Mouse (Mus musculus): ENCODE results near the gene Hist1h2bb. TPM values are rescaled to one million over a fixed set of nuclear protein-coding genes. Genes with fewer than 3 reads are reported as not detected.

The Hist1h2bb gene
- polyA plus RNA-seq (2012; rRNA removed): 3.8 and 4.6 TPM in 2 replicates

DNA sequence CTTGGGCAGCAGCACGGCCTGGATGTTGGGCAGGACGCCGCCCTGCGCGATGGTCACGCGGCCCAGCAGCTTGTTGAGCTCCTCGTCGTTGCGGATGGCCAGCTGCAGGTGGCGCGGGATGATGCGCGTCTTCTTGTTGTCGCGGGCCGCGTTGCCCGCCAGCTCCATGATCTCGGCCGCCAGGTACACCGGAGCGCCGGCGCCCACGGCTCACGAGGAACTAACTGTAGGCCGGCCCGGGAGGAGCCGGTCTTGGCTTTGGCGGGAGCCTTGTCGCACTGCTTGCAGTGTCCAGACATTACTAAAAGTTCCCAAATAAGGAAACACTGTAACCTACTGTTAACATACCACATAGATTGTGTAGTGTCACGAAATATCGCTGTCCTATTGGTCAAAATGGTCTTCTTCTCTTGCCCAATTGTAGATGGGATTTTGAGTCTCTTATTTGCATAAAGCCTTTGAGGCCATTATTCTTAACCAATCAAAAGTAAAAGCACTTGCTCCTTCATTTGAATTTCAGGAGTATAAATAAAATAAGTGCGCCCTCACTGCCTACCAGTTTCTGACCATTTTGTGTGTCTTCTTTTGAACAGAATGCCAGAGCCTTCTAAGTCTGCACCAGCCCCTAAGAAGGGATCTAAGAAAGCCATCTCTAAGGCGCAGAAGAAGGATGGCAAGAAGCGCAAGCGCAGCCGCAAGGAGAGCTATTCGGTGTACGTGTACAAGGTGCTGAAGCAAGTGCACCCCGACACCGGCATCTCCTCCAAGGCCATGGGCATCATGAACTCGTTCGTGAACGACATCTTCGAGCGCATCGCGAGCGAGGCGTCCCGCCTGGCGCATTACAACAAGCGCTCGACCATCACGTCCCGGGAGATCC, at the start of gene Hist1h2bb:
Hist1h2bb (plus strand) TSS at position 534 of the 880 bp plus-strand sequence.

DNA sequence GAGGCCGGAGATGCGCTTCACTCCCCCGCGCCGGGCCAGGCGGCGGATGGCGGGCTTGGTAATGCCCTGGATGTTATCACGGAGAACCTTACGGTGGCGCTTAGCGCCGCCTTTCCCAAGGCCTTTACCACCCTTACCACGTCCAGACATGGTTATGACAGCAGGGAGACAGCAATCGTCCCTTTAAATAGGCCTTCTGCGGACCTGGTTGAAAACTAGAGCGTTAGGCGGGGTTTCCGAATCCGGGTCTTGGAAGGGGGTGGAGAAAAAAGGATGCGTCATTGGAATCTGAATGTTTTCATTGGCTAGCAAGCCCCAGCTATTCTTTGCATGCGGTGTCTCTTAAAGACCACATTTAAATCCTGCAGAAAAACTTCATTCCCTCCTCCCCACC, 48.2 kb upstream of the Hist1h2bb start, which contains the start of gene Hist1h4c:
Hist1h4c (minus strand) TSS at position 155 of the 394 bp plus-strand sequence.

DNA sequence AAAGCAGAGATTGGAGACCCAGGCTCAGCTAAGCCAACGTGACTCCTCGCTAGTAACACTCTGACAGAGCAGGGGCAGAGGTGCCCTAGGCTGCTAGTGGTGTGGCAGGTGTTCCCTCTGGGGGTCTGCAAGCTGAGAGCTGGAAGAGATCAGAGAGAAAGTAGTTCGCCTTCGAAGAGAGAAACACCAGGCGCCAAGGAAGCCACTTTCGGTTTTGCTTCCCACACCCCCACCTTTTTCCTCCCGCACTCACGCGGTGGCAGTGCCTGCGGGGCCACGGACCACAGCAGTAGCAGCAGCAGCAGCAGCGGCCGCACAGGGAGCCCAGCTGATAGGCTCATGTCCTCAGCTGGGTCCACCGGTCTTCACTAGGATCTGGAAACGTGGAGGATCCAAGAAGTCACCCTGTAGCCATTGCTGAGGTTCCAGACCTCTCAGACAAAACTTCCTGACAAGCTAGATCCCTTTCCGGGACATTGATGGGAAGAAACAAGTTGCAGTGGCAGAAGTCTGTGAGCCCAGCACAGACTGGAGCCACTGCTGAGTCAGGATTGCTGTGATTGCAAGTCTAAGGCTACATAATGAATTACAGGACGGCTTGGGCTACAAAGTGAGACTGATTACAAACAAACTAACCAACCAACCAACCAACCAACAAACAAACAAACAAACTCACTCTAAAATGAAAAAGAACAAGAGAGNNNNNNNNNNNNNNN, 36.0 kb upstream of the Hist1h2bb start, which contains the start of gene Hfe:
Hfe (minus strand) TSS at position 481 of the 716 bp plus-strand sequence.

DNA sequence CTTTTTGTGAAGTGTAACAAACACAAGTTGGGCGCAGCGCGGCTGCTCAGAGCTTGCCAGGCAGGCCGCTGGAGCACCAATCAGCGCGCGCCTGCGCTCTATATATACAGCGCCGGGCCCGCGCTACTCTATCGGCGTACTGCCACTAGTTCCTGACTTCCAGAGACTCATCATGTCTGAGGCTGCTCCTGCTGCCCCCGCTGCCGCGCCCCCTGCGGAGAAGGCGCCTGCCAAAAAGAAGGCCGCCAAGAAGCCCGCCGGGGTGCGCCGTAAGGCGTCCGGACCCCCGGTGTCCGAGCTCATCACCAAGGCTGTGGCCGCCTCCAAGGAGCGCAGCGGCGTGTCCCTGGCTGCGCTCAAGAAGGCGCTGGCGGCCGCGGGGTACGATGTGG, 7.9 kb upstream of the Hist1h2bb start, which contains the start of gene Hist1h1c:
Hist1h1c (plus strand) TSS at position 132 of the 392 bp plus-strand sequence.

DNA sequence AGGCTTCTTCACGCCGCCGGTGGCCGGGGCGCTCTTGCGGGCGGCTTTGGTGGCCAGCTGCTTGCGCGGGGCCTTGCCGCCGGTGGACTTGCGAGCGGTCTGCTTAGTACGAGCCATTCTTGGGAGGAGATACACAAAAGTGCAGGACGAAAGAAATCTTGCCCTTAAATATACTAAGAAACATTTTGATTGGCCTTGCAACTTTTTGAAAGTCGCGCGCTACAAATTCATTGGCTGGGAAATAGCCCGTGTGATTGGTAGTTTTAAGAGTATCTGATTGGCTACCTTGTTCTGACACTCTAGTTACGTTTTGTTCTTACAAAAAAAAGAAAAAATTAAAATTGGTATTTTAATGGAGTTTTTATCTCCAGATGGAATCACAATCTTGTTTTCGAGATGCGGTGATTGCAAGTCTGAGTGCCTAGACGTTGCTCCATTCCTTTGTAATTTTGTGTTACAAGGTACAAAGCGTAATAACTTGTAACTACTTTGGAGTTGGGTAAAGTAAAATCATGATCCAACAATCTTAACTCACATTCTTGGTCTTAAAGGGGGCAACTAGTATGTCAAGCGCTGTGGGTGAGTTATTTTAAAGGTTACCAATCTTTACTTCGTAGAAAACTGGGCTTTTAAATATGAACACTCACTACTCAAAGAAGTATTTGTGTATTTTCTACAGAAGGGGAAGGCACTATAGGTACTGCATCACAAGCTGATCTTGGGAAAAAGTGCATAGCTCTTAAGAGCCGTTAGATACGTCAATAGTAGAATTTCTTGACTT, 963 bp upstream of the Hist1h2bb start, which contains the start of gene Hist1h3c:
Hist1h3c (minus strand) TSS at position 222 of the 781 bp plus-strand sequence.

DNA sequence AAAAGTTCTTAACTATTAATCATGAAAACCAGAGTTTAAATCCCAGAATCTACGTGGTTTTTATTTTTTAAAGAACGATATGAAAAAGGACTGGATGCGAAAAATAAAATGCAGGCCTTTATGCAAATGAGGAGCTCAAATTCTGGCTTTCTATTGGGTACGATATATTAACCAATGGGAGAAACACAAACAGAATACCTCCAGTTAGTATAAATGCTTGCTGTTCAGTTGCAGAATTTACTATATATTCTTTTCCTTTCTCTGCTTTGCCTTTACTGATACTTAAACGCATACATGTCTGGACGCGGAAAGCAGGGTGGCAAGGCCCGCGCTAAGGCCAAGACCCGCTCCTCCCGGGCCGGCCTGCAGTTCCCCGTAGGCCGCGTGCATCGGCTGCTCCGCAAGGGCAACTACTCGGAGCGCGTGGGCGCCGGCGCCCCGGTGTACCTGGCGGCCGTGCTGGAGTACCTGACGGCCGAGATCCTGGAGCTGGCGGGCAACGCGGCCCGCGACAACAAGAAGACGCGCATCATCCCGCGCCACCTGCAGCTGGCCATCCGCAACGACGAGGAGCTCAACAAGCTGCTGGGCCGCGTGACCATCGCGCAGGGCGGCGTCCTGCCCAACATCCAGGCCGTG, 4.4 kb downstream of the Hist1h2bb start, which contains the start of gene Hist1h2ab:
Hist1h2ab (plus strand) TSS at position 288 of the 639 bp plus-strand sequence.

DNA sequence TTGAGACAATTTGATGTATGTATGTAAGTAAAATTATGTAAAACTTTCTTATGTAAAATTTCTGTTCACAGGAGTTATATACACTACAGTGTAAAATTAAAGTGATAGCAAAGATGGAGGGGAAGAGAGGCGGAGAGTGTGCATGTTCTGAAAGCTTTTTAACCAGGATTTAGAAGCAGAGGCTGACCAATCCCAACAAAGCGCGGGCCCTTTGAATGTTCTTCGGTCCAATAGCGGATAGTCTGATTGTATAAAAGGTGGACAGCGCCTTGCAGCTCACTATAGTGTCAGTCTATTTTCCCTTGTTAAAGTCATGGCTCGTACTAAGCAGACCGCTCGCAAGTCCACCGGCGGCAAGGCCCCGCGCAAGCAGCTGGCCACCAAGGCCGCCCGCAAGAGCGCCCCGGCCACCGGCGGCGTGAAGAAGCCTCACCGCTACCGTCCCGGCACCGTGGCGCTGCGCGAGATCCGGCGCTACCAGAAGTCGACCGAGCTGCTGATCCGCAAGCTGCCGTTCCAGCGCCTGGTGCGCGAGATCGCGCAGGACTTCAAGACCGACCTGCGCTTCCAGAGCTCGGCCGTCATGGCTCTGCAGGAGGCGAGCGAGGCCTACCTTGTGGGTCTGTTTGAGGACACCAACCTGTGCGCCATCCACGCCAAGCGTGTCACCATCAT, 5.7 kb downstream of the Hist1h2bb start, which contains the start of gene Hist1h3b:
Hist1h3b (plus strand) TSS at position 201 of the 675 bp plus-strand sequence.

DNA sequence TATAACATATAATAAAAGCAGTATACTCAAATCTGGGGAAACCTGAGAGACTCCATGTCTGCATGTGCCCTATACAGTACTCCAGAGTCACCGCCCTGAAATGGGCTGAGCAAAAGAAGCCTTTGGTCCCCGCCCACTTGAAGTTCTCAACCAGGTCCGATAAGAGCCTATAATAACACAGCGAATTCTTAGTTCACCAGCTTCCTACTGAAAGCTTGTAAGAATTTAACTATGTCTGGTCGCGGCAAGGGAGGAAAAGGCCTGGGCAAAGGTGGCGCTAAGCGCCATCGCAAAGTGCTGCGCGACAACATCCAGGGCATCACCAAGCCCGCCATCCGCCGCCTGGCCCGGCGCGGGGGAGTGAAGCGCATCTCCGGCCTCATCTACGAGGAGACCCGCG, 10.3 kb downstream of the Hist1h2bb start, which contains the start of gene Hist1h4b:
Hist1h4b (plus strand) TSS at position 224 of the 400 bp plus-strand sequence.

DNA sequence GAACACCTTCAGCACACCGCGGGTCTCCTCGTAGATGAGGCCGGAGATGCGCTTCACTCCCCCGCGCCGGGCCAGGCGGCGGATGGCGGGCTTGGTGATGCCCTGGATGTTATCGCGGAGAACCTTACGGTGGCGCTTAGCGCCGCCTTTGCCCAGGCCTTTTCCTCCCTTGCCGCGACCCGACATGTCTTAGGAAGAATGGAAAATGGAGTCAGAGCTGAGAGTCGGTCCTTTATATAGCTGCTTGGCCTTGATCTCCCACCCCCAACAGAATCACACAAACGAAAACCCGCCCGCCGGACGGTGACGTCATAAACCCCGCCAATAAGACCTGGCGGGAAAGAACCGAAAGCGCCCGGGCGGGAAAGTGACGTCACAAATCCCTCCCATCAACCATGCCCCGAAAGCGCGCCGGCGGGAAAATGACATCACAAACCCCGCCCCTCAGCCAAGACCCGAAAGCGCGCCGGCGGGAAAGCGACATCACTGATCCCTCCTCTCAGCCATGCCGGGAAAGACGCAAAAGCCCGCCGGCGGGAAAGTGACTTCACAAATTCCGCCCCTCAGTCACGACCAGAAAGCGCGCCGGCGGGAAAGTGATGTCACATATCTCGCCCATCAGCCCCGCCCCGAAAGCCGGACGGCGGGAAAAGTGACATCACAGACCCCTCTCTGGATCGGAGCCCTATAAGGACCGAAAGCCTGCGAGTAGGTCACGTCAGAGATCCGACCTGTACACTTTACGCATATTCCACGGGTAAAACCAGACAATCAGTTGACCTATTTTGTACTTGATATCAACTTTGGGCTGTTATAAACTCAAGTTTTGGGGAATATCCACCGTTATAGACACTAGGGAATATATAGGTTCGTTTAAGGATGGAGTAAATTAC, 14.7 kb downstream of the Hist1h2bb start, which contains the start of gene Hist1h4a:
Hist1h4a (minus strand) TSS at position 259 of the 893 bp plus-strand sequence.

DNA sequence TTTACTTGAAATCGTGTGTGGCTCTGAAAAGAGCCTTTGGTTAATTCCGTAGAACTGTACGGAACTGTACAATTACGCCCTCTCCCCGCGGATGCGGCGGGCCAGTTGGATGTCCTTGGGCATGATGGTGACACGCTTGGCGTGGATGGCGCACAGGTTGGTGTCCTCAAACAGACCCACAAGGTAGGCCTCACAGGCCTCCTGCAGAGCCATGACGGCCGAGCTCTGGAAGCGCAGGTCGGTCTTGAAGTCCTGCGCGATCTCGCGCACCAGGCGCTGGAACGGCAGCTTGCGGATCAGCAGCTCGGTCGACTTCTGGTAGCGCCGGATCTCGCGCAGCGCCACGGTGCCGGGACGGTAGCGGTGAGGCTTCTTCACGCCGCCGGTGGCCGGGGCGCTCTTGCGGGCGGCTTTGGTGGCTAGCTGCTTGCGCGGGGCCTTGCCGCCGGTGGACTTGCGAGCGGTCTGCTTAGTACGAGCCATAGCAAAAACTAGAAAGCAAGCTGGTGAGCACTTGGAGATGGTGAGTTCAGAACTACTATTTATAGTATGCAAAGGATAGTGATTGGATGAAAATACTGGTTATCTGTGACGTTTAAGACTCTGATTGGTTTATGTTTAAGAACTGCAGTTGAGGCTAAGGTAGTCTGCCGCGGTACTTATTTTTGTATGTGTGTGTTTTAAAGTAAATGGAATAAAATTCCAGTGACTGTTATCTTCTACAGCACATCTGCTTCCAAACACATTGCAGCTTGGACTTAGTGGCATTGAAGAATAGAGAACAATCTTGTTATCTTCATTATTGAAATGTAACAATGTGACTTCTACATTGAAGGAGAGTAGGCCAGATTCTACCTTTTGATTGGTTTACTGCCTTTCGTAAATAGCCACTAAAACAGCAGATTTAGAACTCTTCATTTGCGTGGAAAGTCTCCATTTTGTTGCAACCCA, 15.6 kb downstream of the Hist1h2bb start, which contains the start of gene Hist1h3a:
Hist1h3a (minus strand) TSS at position 516 of the 951 bp plus-strand sequence.

DNA sequence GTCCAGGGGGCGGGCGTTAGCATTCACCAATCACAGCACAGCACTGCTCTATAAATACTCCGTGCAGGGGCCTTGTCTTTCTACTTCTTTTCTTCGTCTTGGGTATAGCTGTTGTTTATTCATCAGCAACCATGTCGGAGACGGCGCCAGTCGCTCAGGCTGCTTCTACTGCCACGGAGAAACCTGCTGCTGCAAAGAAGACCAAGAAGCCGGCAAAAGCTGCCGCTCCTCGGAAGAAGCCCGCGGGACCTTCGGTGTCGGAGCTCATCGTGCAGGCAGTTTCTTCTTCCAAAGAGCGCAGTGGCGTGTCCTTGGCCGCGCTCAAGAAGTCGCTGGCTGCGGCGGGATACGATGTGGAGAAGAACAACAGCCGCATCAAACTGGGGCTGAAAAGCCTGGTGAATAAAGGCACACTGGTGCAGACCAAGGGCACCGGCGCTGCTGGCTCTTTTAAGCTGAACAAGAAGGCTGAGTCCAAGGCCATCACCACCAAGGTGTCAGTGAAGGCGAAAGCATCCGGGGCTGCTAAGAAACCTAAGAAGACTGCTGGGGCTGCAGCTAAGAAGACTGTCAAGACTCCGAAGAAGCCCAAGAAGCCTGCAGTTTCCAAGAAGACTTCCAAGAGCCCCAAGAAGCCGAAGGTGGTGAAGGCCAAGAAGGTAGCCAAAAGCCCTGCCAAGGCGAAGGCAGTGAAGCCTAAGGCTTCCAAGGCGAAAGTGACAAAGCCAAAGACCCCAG, 17.2 kb downstream of the Hist1h2bb start, which contains the start of gene Hist1h1a:
Hist1h1a (plus strand) TSS at position 81 of the 738 bp plus-strand sequence.

DNA sequence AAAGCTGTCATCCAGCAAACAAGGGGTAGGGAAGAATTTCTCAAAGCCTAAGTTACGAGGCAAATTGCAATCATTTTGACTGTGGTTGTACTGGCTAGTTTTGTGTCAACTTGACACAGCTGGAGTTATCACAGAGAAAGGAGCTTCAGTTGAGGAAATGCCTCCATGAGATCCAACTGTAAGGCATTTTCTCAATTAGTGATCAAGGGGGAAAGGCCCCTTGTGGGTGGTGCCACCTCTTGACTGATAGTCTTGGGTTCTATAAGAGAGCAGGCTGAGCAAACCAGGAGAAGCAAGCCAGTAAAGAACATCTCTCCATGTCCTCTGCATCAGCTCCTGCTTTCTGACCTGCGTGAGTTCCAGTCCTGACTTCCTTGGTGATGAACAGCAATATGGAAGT, 23.1 kb downstream of the Hist1h2bb start, which contains the start of gene Trim38:
Trim38 (plus strand) TSS at position 301 of the 400 bp plus-strand sequence.

Other genes with a start within 250 kb of the Hist1h2bb start
- 10.2 and 16.4 TPM in 2 replicates for gene Hist1h4h, start 215.7 kb upstream of the Hist1h2bb start, polyA plus RNA-seq (2012; rRNA removed)
- 126 and 148 TPM in 2 replicates for gene Hist1h2af, start 212.8 kb upstream of the Hist1h2bb start, polyA plus RNA-seq (2012; rRNA removed)
- 15.8 and 18.3 TPM in 2 replicates for gene Hist1h3g, start 211.3 kb upstream of the Hist1h2bb start, polyA plus RNA-seq (2012; rRNA removed)
- gene Hist1h2bh, start 203.3 kb upstream of the Hist1h2bb start, polyA plus RNA-seq (2012; rRNA removed): 0.87 and 1.9 TPM in 2 replicates
- 4.2 and 5.6 TPM in 2 replicates for gene Hist1h3f, start 202.7 kb upstream of the Hist1h2bb start, polyA plus RNA-seq (2012; rRNA removed)
- 2.2 and 2.4 TPM in 2 replicates for gene Hist1h4f, start 195.1 kb upstream of the Hist1h2bb start, polyA plus RNA-seq (2012; rRNA removed)
- gene Hist1h1d, start 193.5 kb upstream of the Hist1h2bb start, polyA plus RNA-seq (2012; rRNA removed): 0.04 and 0.10 TPM in 2 replicates
- gene Hist1h3e, start 184.4 kb upstream of the Hist1h2bb start, polyA plus RNA-seq (2012; rRNA removed): 13.8 and 14.4 TPM in 2 replicates
- 3.3 and 7.8 TPM in 2 replicates for gene Hist1h2ae, start 175.5 kb upstream of the Hist1h2bb start, polyA plus RNA-seq (2012; rRNA removed)
- gene Hist1h2bg, start 175.3 kb upstream of the Hist1h2bb start, polyA plus RNA-seq (2012; rRNA removed): 15.0 and 22.9 TPM in 2 replicates
- gene Hist1h2bf, start 172.5 kb upstream of the Hist1h2bb start, polyA plus RNA-seq (2012; rRNA removed): 5.2 and 7.1 TPM in 2 replicates
- 2.5 and 3.6 TPM in 2 replicates for gene Hist1h2ad, start 172.4 kb upstream of the Hist1h2bb start, polyA plus RNA-seq (2012; rRNA removed)
- gene Hist1h3d, start 171.0 kb upstream of the Hist1h2bb start, polyA plus RNA-seq (2012; rRNA removed): 5.2 and 6.2 TPM in 2 replicates
- 3.2 and 3.6 TPM in 2 replicates for gene Hist1h4d, start 165.1 kb upstream of the Hist1h2bb start, polyA plus RNA-seq (2012; rRNA removed)
- 1.1 TPM in 2 replicates for gene Hist1h2be, start 125.6 kb upstream of the Hist1h2bb start, polyA plus RNA-seq (2012; rRNA removed)
- 0.74 and 1.3 TPM in 2 replicates for gene Hist1h1e, start 124.2 kb upstream of the Hist1h2bb start, polyA plus RNA-seq (2012; rRNA removed)
- 0.47 and 0.76 TPM in 2 replicates for gene Hist1h2ac, start 62.8 kb upstream of the Hist1h2bb start, polyA plus RNA-seq (2012; rRNA removed)
- 117 and 165 TPM in 2 replicates for gene Hist1h2bc, start 62.5 kb upstream of the Hist1h2bb start, polyA plus RNA-seq (2012; rRNA removed)
- not detected in 2 replicates for gene Hist1h1t, start 50.9 kb upstream of the Hist1h2bb start, polyA plus RNA-seq (2012; rRNA removed)
- gene Hist1h4c, start 48.3 kb upstream of the Hist1h2bb start, polyA plus RNA-seq (2012; rRNA removed): 2.2 and 4.1 TPM in 2 replicates
- gene Hfe, start 35.9 kb upstream of the Hist1h2bb start, polyA plus RNA-seq (2012; rRNA removed): 3.3 and 4.5 TPM in 2 replicates
- 24.5 and 35.7 TPM in 2 replicates for gene Hist1h1c, start 7.9 kb upstream of the Hist1h2bb start, polyA plus RNA-seq (2012; rRNA removed)
- 7.1 and 11.9 TPM in 2 replicates for gene Hist1h3c, start 1.1 kb upstream of the Hist1h2bb start, polyA plus RNA-seq (2012; rRNA removed)
- gene Hist1h2ab, start 4.4 kb downstream of the Hist1h2bb start, polyA plus RNA-seq (2012; rRNA removed): 5.1 and 8.7 TPM in 2 replicates
- 10.6 and 14.9 TPM in 2 replicates for gene Hist1h3b, start 5.5 kb downstream of the Hist1h2bb start, polyA plus RNA-seq (2012; rRNA removed)
- gene Hist1h4b, start 10.3 kb downstream of the Hist1h2bb start, polyA plus RNA-seq (2012; rRNA removed): 5.1 TPM in 1 of 2 replicates, not detected in the other
- 1.1 and 3.0 TPM in 2 replicates for gene Hist1h4a, start 14.5 kb downstream of the Hist1h2bb start, polyA plus RNA-seq (2012; rRNA removed)
- gene Hist1h3a, start 15.7 kb downstream of the Hist1h2bb start, polyA plus RNA-seq (2012; rRNA removed): 10.0 and 13.1 TPM in 2 replicates
- 0.09 and 0.20 TPM in 2 replicates for gene Hist1h1a, start 16.9 kb downstream of the Hist1h2bb start, polyA plus RNA-seq (2012; rRNA removed)
- not detected in 2 replicates for gene Trim38, start 23.2 kb downstream of the Hist1h2bb start, polyA plus RNA-seq (2012; rRNA removed)
- not detected in 2 replicates for gene Slc17a2, start 60.3 kb downstream of the Hist1h2bb start, polyA plus RNA-seq (2012; rRNA removed)
- gene Slc17a3, start 92.7 kb downstream of the Hist1h2bb start, polyA plus RNA-seq (2012; rRNA removed): not detected in 2 replicates
- gene Slc17a1, start 121.0 kb downstream of the Hist1h2bb start, polyA plus RNA-seq (2012; rRNA removed): 0.04 TPM in 1 of 2 replicates, not detected in the other
- gene Slc17a4, start 168.3 kb downstream of the Hist1h2bb start, polyA plus RNA-seq (2012; rRNA removed): 0.05 and 0.06 TPM in 2 replicates
- gene Hist1h2ba, start 187.4 kb downstream of the Hist1h2bb start, polyA plus RNA-seq (2012; rRNA removed): not detected in 2 replicates
- not detected in 2 replicates for gene Hist1h2aa, start 187.7 kb downstream of the Hist1h2bb start, polyA plus RNA-seq (2012; rRNA removed)
- gene Scgn, start 244.5 kb downstream of the Hist1h2bb start, polyA plus RNA-seq (2012; rRNA removed): 0.76 and 1.1 TPM in 2 replicates

Measured in stomach, adult 2 months (tissue).